Mouse (Mus musculus) G1E (cell line): ENCODE results near the gene Psd.

Experiments
- CTCF ChIP-seq: IDR thresholded peaks from 2 replicates; pipeline ENCODE4 v1.5.1; 2012; ENCODE audit warnings: low read depth, low read length, inconsistent platforms, mixed read lengths
- GATA1 ChIP-seq: IDR thresholded peaks from 2 replicates; pipeline ENCODE4 v1.6.1; 2012; ENCODE audit warnings: borderline replicate concordance, low read length, inconsistent platforms, mixed read lengths
- GATA2 ChIP-seq: IDR thresholded peaks from 2 replicates; pipeline ENCODE4 v1.6.1; 2012; ENCODE audit warnings: low read depth, low read length, inconsistent platforms, borderline replicate concordance
- POLR2AphosphoS5 ChIP-seq: IDR thresholded peaks from 2 replicates; pipeline ENCODE4 v1.6.1; 2012; ENCODE audit warnings: low read depth, low read length, inconsistent platforms; ENCODE audit not compliant: insufficient replicate concordance
- TAL1 ChIP-seq: conservative IDR thresholded peaks from 2 replicates; pipeline ENCODE4 v1.6.1; 2012; ENCODE audit warnings: low read depth, low read length, inconsistent platforms, mixed read lengths

- TF ChIP-seq CTCF (no peak), GATA1 (no peak), GATA2 (no peak), TAL1 (no peak), POLR2AphosphoS5 (no peak)
Observed at GRCm38 (mm10) chr19:46321101-46321943, 5.6 kb downstream of the Psd start.
